Mouse (Mus musculus) forebrain, embryonic 16.5 days (tissue): ENCODE results near the gene Slc4a4. TPM values are rescaled to one million over a fixed set of nuclear protein-coding genes. Genes with fewer than 3 reads are reported as not detected.

Source experiments
- ATAC-seq: fragments of 200-750 bp; cut with Nextera tagmentation; 2 replicates; pipeline ENCODE4 v1.8.0; 2017; ENCODE audit warnings: mild to moderate bottlenecking, moderate library complexity
- H3K27ac ChIP-seq: fragments of 300-500 bp; sonication (generic); 2 replicates; pipeline ENCODE4 v1.5.1; 2014; ENCODE audit warnings: low read length, control low read depth
- H3K27me3 ChIP-seq: fragments of 300-500 bp; sonication (generic); replicated peaks from 2 replicates; pipeline ENCODE4 v1.6.1; 2014; ENCODE audit warnings: low read length; ENCODE audit not compliant: control insufficient read depth, insufficient read depth
- H3K36me3 ChIP-seq: fragments of 300-500 bp; sonication (generic); 2 replicates; pipeline ENCODE4 v1.6.1; 2014; ENCODE audit not compliant: control insufficient read depth, insufficient read depth
- H3K4me1 ChIP-seq: fragments of 300-500 bp; sonication (generic); replicated peaks from 2 replicates; pipeline ENCODE4 v1.6.1; 2014; ENCODE audit warnings: low read length; ENCODE audit not compliant: control insufficient read depth, insufficient read depth
- H3K4me2 ChIP-seq: fragments of 300-500 bp; sonication (generic); 2 replicates; pipeline ENCODE4 v1.6.1; 2014; ENCODE audit warnings: mild to moderate bottlenecking, low read length, control low read depth
- H3K4me3 ChIP-seq: fragments of 300-500 bp; sonication (generic); replicated peaks from 2 replicates; pipeline ENCODE4 v1.5.1; 2014; ENCODE audit warnings: mild to moderate bottlenecking, low read length, control low read depth
- H3K9ac ChIP-seq: fragments of 300-500 bp; sonication (generic); replicated peaks from 2 replicates; pipeline ENCODE4 v1.6.1; 2014; ENCODE audit warnings: low read depth, low read length, control low read depth
- H3K9me3 ChIP-seq: fragments of 300-500 bp; sonication (generic); 2 replicates; pipeline ENCODE4 v1.6.1; 2016; ENCODE audit warnings: low read length; ENCODE audit not compliant: control insufficient read depth
- WGBS: fragments of 180-500 bp; shearing (Covaris S2); extraction: QIAGEN DNeasy Blood & Tissue Kit; methylation state at CpG from one replicate; pipeline ENCODE4 v1.1.7; 2014; 5-methylcytosine and 5-hydroxymethylcytosine counted together
- polyA plus RNA-seq: library from polyadenylated mRNA; unstranded; fragments of >200 nt; fragmentation: Nextera tagmentation; extraction: Ambion mirVana; gene quantifications from 2 replicates; pipeline ENCODE4 v1.2.1, GENCODE M21; 2015

Slc4a4 gene
- polyA plus RNA-seq, 1 experiment from 2014 or later = 3.8 TPM

- no peak for ATAC-seq
- H3K9ac ChIP-seq = no peak overlapping the region
- no peaks in the 10 kb centered on the region for H3K36me3 ChIP-seq
- no peaks in the 10 kb centered on the region for H3K4me1 ChIP-seq
- H3K27me3 ChIP-seq = no peaks in the 10 kb centered on the region
- no peaks in the 10 kb centered on the region for H3K9me3 ChIP-seq
- H3K4me3 ChIP-seq = no peak overlapping the region
- 95% methylated on average over 4 of the region's 4 CpGs for WGBS
- no peak overlapping the region for H3K4me2 ChIP-seq
- no peak overlapping the region for H3K27ac ChIP-seq
These were observed 141.0 kb downstream of the Slc4a4 start for GRCm38 (mm10) chr5:89027518-89028085.

- 90% methylated on average over 8 of the region's 8 CpGs for WGBS
- no peak for ATAC-seq
- no peaks in the 10 kb centered on the region for H3K36me3 ChIP-seq
These were observed 146.0 kb downstream of the Slc4a4 start for GRCm38 (mm10) chr5:89032647-89033046.

GRCm38 (mm10) chr5:89033256-89033655 is 146.6 kb downstream of the Slc4a4 start:
- H3K9ac ChIP-seq = no peak overlapping the region
- no peaks in the 10 kb centered on the region for H3K4me1 ChIP-seq
- H3K4me2 ChIP-seq = no peak overlapping the region
- ATAC-seq = no peak
- 68% methylated on average over 4 of the region's 4 CpGs for WGBS
- no peak overlapping the region for H3K27ac ChIP-seq
- H3K27me3 ChIP-seq = no peaks in the 10 kb centered on the region
- no peaks in the 10 kb centered on the region for H3K36me3 ChIP-seq
- H3K4me3 ChIP-seq = no peak overlapping the region
- no peaks in the 10 kb centered on the region for H3K9me3 ChIP-seq

More at GRCm38 (mm10) chr5:89032647-89033046, 146.0 kb downstream of the Slc4a4 start:
- no peaks in the 10 kb centered on the region for H3K9me3 ChIP-seq
- H3K27ac ChIP-seq = no peak overlapping the region
- no peaks in the 10 kb centered on the region for H3K27me3 ChIP-seq
- no peak overlapping the region for H3K9ac ChIP-seq
- no peak overlapping the region for H3K4me3 ChIP-seq
- no peak overlapping the region for H3K4me2 ChIP-seq
- no peaks in the 10 kb centered on the region for H3K4me1 ChIP-seq

DNA sequence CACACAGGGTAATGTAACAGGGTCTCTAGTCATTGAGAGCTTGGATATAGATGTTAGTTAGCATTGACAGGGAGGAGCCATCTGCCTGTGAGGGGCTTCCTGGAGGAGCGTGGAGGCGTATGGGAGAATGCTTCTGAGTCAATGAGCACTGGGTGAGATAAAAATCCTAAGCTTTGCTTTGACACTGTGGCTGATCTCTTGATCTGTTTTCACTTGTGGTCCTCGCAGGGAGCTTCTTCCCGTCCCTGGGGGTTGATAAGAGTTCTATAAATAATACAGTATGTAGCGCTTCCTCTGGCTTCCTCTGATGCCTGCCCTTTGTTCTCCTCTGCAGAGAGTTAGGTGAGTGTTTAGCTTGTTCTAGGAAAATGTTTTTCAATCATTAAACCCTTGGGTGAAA is 149.5 kb downstream of the Slc4a4 start:
- 0 out of 2 replicates have a peak, but pooled peaks have one; percentile 29 for ATAC-seq
- WGBS = 67% methylated on average over 5 of the region's 5 CpGs
- H3K36me3 ChIP-seq = no peaks in the 10 kb centered on the region

GRCm38 (mm10) chr5:89040814-89041213 is 154.2 kb downstream of the Slc4a4 start:
- H3K9me3 ChIP-seq = no peaks in the 10 kb centered on the region
- no peak overlapping the region for H3K27ac ChIP-seq
- H3K4me2 ChIP-seq = no peak overlapping the region
- peaks cover 10% of the 10 kb centered on the region for H3K4me1 ChIP-seq
- no peak overlapping the region for H3K4me3 ChIP-seq
- no peaks in the 10 kb centered on the region for H3K27me3 ChIP-seq
- no peak overlapping the region for H3K9ac ChIP-seq
- H3K36me3 ChIP-seq = no peaks in the 10 kb centered on the region
- WGBS = 76% methylated on average over 3 of the region's 3 CpGs
- no peak for ATAC-seq

More for the DNA sequence above, 149.5 kb downstream of the Slc4a4 start:
- H3K27ac ChIP-seq = no peak overlapping the region
- H3K27me3 ChIP-seq = no peaks in the 10 kb centered on the region
- H3K9me3 ChIP-seq = no peaks in the 10 kb centered on the region
- 0 out of 2 replicates have a peak, but pooled peaks cover 2% of the 10 kb centered on the region for H3K4me1 ChIP-seq
- H3K4me3 ChIP-seq = no peak overlapping the region
- H3K9ac ChIP-seq = no peak overlapping the region
- no peak overlapping the region for H3K4me2 ChIP-seq

- no peak overlapping the region for H3K4me3 ChIP-seq
- no peak overlapping the region for H3K4me2 ChIP-seq
- 24% methylated on average over 5 of the region's 5 CpGs for WGBS
- H3K9ac ChIP-seq = no peak overlapping the region
- H3K4me1 ChIP-seq = peaks cover 10% of the 10 kb centered on the region
- H3K9me3 ChIP-seq = no peaks in the 10 kb centered on the region
- H3K36me3 ChIP-seq = no peaks in the 10 kb centered on the region
- peak; percentile 88 for ATAC-seq
- H3K27ac ChIP-seq = peak overlapping the region; percentile 13; the same call in 1 of the 2 replicates
- H3K27me3 ChIP-seq = no peaks in the 10 kb centered on the region
These were observed 157.2 kb downstream of the Slc4a4 start for GRCm38 (mm10) chr5:89043846-89044245.

DNA sequence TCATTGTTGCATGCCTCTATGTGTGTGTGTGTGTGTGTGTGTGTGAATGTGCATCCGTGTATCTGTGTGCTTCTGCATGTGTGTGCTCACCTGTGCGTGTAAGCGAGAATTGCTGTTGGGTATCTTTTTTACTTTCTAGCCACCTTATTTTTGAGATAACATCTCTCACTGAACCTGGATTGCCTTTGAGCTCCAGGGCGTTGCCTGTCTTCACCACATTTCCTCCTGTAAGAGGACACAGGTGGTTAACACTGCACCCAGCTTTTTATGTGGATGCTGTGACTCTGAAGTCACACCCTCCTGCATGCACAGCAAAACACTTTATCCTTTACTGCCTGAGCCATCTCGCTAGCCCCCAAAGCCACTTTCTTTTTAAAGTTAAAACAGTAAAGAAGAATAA is 158.2 kb downstream of the Slc4a4 start:
- no peaks in the 10 kb centered on the region for H3K9me3 ChIP-seq
- 93% methylated on average over 5 of the region's 5 CpGs for WGBS

DNA sequence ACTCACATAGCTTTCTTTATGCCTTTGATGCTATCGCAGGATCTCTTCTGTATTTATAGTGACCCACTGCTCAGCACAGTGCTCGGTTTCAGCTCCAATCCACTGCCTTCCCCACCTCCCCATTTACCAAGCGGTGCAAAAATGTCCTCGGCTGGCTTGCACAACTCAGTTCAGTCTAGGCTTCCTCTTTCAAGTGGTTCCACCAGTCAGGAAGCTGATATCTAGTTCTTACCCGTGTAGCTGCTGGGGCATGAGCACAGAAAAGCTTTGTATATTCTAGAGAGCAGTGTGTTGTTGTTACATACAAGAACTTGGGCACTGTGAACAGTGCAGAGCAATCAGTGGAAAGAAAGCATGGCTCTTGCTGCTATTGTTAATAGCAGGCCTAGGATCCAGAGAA is 165.0 kb downstream of the Slc4a4 start:
- Histone ChIP-seq H3K27ac (no peak overlapping the region; the same call in 1 of the 2 replicates), H3K4me1 (peaks cover 17% of the 10 kb centered on the region)

More for the DNA sequence above, 158.2 kb downstream of the Slc4a4 start:
- no peaks in the 10 kb centered on the region for H3K36me3 ChIP-seq
- no peak overlapping the region for H3K9ac ChIP-seq
- ATAC-seq = no peak
- no peak overlapping the region for H3K4me2 ChIP-seq
- H3K27me3 ChIP-seq = no peaks in the 10 kb centered on the region
- H3K4me1 ChIP-seq = peaks cover 10% of the 10 kb centered on the region
- no peak overlapping the region for H3K27ac ChIP-seq
- no peak overlapping the region for H3K4me3 ChIP-seq

GRCm38 (mm10) chr5:89052230-89052629 is 165.6 kb downstream of the Slc4a4 start:
- H3K9me3 ChIP-seq = no peaks in the 10 kb centered on the region
- peaks cover 17% of the 10 kb centered on the region for H3K4me1 ChIP-seq
- no peaks in the 10 kb centered on the region for H3K36me3 ChIP-seq
- no peaks in the 10 kb centered on the region for H3K27me3 ChIP-seq
- no peak overlapping the region for H3K4me3 ChIP-seq
- no peak overlapping the region; the same call in 1 of the 2 replicates for H3K27ac ChIP-seq
- H3K9ac ChIP-seq = no peak overlapping the region
- WGBS = 48% methylated on average over 5 of the region's 5 CpGs
- H3K4me2 ChIP-seq = no peak overlapping the region
- ATAC-seq = peak; percentile 56

More for the DNA sequence above, 165.0 kb downstream of the Slc4a4 start:
- Histone ChIP-seq H3K4me3 (no peak overlapping the region), H3K9me3 (no peaks in the 10 kb centered on the region), H3K36me3 (no peaks in the 10 kb centered on the region), H3K27me3 (no peaks in the 10 kb centered on the region), H3K4me2 (no peak overlapping the region), H3K9ac (no peak overlapping the region)
- whole genome bisulfite sequencing = 86% methylated on average over 5 of the region's 5 CpGs
- no peak for ATAC-seq
